Comparison of ENCODE assay signal across 16 mouse cellular contexts in genomic region chr15:96275810-96276493, GRCm38 (mm10). TPM values are rescaled to one million over a fixed set of nuclear protein-coding genes. Genes with fewer than 3 reads are reported as not detected.
DNase-seq lines count a peak whose midpoint lies in the region; ATAC-seq lines count a peak whose summit lies in the region.
"Had no signal": no experiment of that assay in that cellular context is flagged by ENCODE, and none has a peak within 500 bp of the region (broad histone marks: within the 10 kb centered on the region; RNA-seq: fewer than 3 reads in every experiment).

No protein-coding gene starts in this region.

- peak; percentile 43 for DNase-seq in heart, adult 11 months
- no peak for DNase-seq in heart, postnatal 4 days
- DNase-seq in retina, postnatal 1 day = peak; percentile 30
- DNase-seq in retina, embryonic 14.5 days (ENCODE audit: low spot score) = no peak
- no peak for DNase-seq in Muller cell, postnatal 12 days (ENCODE audit: inconsistent ontology term)
- DNase-seq: cerebellum, adult 8-10 months; gastrocnemius, postnatal 10 days; kidney, adult 11 months; kidney, postnatal 4 days; lung, postnatal 10 days; midbrain, embryonic 14.5 days; right cerebral cortex, postnatal 4 days had no signal

- ATAC-seq in hematopoietic stem cell, adult 5-6 weeks (replicated peaks in 1 of 2; ENCODE audit: insufficient read depth in 1 of 2, low FRiP score in 2 of 2, low TSS enrichment in 1 of 2, low read depth in 1 of 2, poor library complexity in 2 of 2, severe bottlenecking in 2 of 2) = peak; percentile 37 to 56; a peak in 3 of 4 replicates
- peak; percentile 78 for ATAC-seq in megakaryocyte progenitor cell, adult 5-6 weeks (replicated peaks; ENCODE audit: poor library complexity)
- no peak for ATAC-seq in cerebellum, adult (ENCODE audit: insufficient number of reproducible peaks, low FRiP score, low TSS enrichment)
- ATAC-seq: activated CD4-positive, CD25-positive, alpha-beta regulatory T cell, adult 4 months had no signal

RNA-seq across cellular contexts. Expression of gene Arid2, which starts 11.4 kb away (rescaled TPM):
- 10 to 100 TPM; 42.9 to 47.6 TPM for total RNA-seq in heart, postnatal 4 days (2021)
- total RNA-seq in hematopoietic stem cell, adult 5-6 weeks (2017) = 51.4 and 61.5 TPM in 2 replicates
- 64.1 and 66.2 TPM in 2 replicates for total RNA-seq in megakaryocyte progenitor cell, adult 5-6 weeks (2015)
- total RNA-seq in megakaryocyte progenitor cell, adult 5-6 weeks (2017) = 35.7 and 36.1 TPM in 2 replicates

Comparison
In these comparisons a context has a peak if more than half of its experiments do, and no peak if none do; other contexts are left out.
1. DNase-seq: peak in heart, adult 11 months (single experiment) and retina, postnatal 1 day (single experiment); none in heart, postnatal 4 days (single experiment), retina, embryonic 14.5 days (single experiment) and Muller cell, postnatal 12 days (single experiment).